Mouse (Mus musculus) erythroblast, embryonic 14.5 days (primary cell): ENCODE results near the gene Alg9. TPM values are rescaled to one million over a fixed set of nuclear protein-coding genes. Genes with fewer than 3 reads are reported as not detected.

Experiments used
- H3K27me3 ChIP-seq: 2 replicates; pipeline ENCODE4 v1.6.1; 2012; ENCODE audit warnings: inconsistent platforms; ENCODE audit not compliant: control insufficient read depth
- H3K36me3 ChIP-seq: 2 replicates; pipeline ENCODE4 v1.6.1; 2012; ENCODE audit warnings: mild to moderate bottlenecking, inconsistent platforms; ENCODE audit not compliant: control insufficient read depth
- H3K4me1 ChIP-seq: 2 replicates; pipeline ENCODE4 v1.6.1; 2012; ENCODE audit warnings: inconsistent platforms; ENCODE audit not compliant: control insufficient read depth
- H3K4me3 ChIP-seq: replicated peaks from 2 replicates; pipeline ENCODE3; 2012; ENCODE audit warnings: moderate library complexity, mild to moderate bottlenecking, inconsistent platforms
- H3K9me3 ChIP-seq: 2 replicates; pipeline ENCODE4 v1.6.1; 2012; ENCODE audit warnings: low read length, inconsistent platforms, mixed read lengths; ENCODE audit not compliant: control insufficient read depth
- GATA1 ChIP-seq: IDR thresholded peaks from 2 replicates; pipeline ENCODE4 v1.6.1; 2012; ENCODE audit warnings: low read length, inconsistent platforms, mixed read lengths
- TAL1 ChIP-seq: IDR thresholded peaks from 3 replicates; pipeline ENCODE4 v1.6.1; 2012; ENCODE audit warnings: low read length, inconsistent platforms, mixed read lengths
- polyA plus RNA-seq: library from polyadenylated mRNA; stranded (reverse); fragments of >175 nt; gene quantifications from 2 replicates; pipeline ENCODE4 v1.2.3, GENCODE M21; 2012

Alg9 gene
- polyA plus RNA-seq, 1 experiment, result 0.31 TPM

GRCm38 (mm10) chr9:50863824-50864223, 89.0 kb downstream of the Alg9 start:
- no peaks in the 10 kb centered on the region for H3K9me3 ChIP-seq
- peaks cover 100% of the 10 kb centered on the region for H3K36me3 ChIP-seq
- TF ChIP-seq GATA1, result no peak
- peaks cover 30% of the 10 kb centered on the region for H3K4me1 ChIP-seq
- H3K27me3 ChIP-seq, result no peaks in the 10 kb centered on the region
- no peak overlapping the region for H3K4me3 ChIP-seq

- Histone ChIP-seq H3K9me3 (no peaks in the 10 kb centered on the region), H3K4me3 (no peak overlapping the region), H3K36me3 (peaks cover 98% of the 10 kb centered on the region), H3K4me1 (peaks cover 21% of the 10 kb centered on the region), H3K27me3 (no peaks in the 10 kb centered on the region)
- no peak for TF ChIP-seq GATA1
- no peak for TF ChIP-seq TAL1
Measured at GRCm38 (mm10) chr9:50864877-50865276, 90.1 kb downstream of the Alg9 start.

GRCm38 (mm10) chr9:50865803-50866202, 91.0 kb downstream of the Alg9 start:
- no peaks in the 10 kb centered on the region for H3K9me3 ChIP-seq
- peaks cover 98% of the 10 kb centered on the region for H3K36me3 ChIP-seq
- TF ChIP-seq GATA1, result no peak
- TF ChIP-seq TAL1, result no peak
- peaks cover 12% of the 10 kb centered on the region for H3K4me1 ChIP-seq
- no peak overlapping the region for H3K4me3 ChIP-seq
- no peaks in the 10 kb centered on the region for H3K27me3 ChIP-seq

DNA sequence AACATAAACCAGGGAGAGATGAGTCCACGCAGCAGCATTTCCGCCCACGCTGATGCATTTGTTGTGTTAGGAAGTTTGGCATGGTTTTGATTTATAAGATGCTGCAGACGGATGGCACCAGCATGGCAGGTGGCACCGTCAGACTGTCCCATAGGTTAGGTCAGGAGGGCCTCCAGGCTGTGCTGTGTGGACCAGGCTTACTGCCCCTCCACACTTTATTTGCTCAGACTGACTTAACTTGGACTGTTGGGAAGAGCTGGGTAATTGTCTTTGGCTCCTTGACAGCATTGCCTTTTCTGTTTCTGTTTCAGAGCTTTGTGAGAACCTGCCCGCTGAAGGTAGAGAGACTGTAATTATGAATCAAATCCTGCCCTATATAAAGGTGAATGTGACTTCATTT, 92.2 kb downstream of the Alg9 start:
- Histone ChIP-seq H3K4me1 (peaks cover 6% of the 10 kb centered on the region), H3K27me3 (no peaks in the 10 kb centered on the region), H3K9me3 (no peaks in the 10 kb centered on the region), H3K36me3 (peaks cover 93% of the 10 kb centered on the region), H3K4me3 (no peak overlapping the region)
- TF ChIP-seq TAL1 (no peak), GATA1 (no peak)

- Histone ChIP-seq H3K9me3 (no peaks in the 10 kb centered on the region), H3K36me3 (peaks cover 93% of the 10 kb centered on the region), H3K4me1 (peaks cover 6% of the 10 kb centered on the region), H3K27me3 (no peaks in the 10 kb centered on the region), H3K4me3 (no peak overlapping the region)
- TF ChIP-seq TAL1 (no peak), GATA1 (no peak)
Measured at GRCm38 (mm10) chr9:50868182-50868581, 93.4 kb downstream of the Alg9 start.

DNA sequence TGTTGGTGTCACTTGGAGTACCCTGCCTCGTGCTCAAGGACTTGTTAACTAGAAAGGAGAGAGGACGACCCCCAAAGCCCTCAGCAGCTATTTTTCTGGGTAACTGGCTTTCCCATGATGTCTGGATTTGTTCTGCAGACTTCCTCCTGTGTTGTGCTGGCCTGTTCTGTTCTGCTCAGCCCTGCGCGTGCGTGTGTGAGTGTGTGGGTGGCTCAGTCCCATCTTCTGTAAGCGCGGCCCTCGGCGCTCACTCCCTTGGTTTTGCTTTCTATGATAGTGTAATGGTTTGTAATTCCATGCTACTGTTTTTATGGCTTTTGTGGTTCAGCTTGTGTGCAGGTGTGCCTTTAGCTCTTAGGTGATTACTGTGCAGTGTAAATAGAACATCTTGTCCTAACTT, 98.4 kb downstream of the Alg9 start:
- peaks cover 93% of the 10 kb centered on the region for H3K36me3 ChIP-seq
- no peaks in the 10 kb centered on the region for H3K27me3 ChIP-seq

DNA sequence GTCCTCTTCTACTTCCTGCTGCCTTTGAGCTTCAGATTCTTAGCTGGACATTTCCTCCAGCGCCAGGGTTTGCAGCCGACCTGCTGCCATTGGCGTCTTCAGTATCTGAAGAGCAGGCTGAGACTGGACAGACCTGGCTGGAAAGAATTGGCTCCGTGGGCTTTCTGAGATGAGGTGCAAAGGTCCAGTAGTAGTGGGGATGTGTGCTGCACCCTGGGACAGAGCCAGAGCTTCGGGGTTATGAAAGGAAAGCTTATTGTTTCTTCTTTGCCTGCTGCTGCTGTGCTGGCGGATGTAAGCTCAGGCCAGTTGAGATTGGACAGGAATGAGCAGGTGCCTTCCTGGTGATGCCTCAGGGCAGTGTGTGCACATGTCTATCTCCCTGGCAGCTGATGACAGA, 99.2 kb downstream of the Alg9 start:
- peaks cover 1% of the 10 kb centered on the region for H3K4me1 ChIP-seq
- TF ChIP-seq TAL1 (no peak), GATA1 (no peak)
- H3K36me3 ChIP-seq, result peaks cover 93% of the 10 kb centered on the region
- no peak overlapping the region for H3K4me3 ChIP-seq
- H3K27me3 ChIP-seq, result no peaks in the 10 kb centered on the region
- H3K9me3 ChIP-seq, result no peaks in the 10 kb centered on the region

More for the DNA sequence above, 98.4 kb downstream of the Alg9 start:
- Histone ChIP-seq H3K4me1 (peaks cover 1% of the 10 kb centered on the region), H3K9me3 (no peaks in the 10 kb centered on the region), H3K4me3 (no peak overlapping the region)
- no peak for TF ChIP-seq GATA1
- no peak for TF ChIP-seq TAL1

DNA sequence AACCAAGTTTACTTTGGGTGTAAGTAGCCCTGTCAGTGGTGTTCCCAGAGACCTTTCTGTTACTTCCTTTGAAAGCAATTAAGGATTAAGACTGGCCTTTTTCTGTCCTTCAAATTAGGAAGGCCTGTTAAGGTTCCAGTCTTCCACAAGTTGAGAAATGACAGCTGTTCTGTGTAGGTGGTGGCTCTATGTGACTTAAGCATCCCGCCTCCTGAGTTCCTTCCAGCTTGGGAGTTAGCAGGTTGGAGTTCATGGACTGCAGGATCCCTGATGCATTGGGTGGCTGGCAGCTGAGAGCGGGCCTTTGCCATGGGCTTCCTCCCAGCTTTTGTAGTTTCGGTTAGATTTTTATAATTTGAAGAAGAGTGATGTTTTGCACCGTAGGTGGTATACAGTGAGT, 100.7 kb downstream of the Alg9 start:
- TF ChIP-seq GATA1 (no peak), TAL1 (no peak)

DNA sequence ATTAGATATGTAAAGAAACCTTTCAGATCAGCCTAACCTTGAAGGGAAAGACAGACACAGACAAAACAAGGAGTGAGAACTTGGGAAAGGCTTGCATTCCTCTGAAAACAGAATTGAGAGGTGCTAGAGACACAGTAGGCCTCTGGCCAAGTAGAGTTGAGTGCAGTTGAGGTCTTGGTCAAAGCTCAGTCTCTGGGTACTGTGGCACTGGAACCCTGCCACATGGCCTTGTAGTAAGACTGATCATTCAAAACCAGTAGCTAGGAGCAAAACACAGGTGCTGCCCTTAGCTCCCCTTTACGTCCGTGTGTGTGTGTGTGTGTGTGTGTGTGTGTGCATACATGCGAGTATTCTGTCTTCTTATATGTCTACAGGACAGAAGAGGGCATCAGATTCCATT, 101.5 kb downstream of the Alg9 start:
- H3K4me1 ChIP-seq, result peaks cover 1% of the 10 kb centered on the region
- TF ChIP-seq GATA1, result no peak
- TF ChIP-seq TAL1, result no peak
- no peaks in the 10 kb centered on the region for H3K9me3 ChIP-seq
- H3K36me3 ChIP-seq, result peaks cover 95% of the 10 kb centered on the region
- H3K27me3 ChIP-seq, result no peaks in the 10 kb centered on the region
- no peak overlapping the region for H3K4me3 ChIP-seq

More for the DNA sequence above, 100.7 kb downstream of the Alg9 start:
- no peaks in the 10 kb centered on the region for H3K27me3 ChIP-seq
- H3K4me3 ChIP-seq, result no peak overlapping the region
- no peaks in the 10 kb centered on the region for H3K9me3 ChIP-seq
- H3K36me3 ChIP-seq, result peaks cover 95% of the 10 kb centered on the region
- H3K4me1 ChIP-seq, result peaks cover 1% of the 10 kb centered on the region

DNA sequence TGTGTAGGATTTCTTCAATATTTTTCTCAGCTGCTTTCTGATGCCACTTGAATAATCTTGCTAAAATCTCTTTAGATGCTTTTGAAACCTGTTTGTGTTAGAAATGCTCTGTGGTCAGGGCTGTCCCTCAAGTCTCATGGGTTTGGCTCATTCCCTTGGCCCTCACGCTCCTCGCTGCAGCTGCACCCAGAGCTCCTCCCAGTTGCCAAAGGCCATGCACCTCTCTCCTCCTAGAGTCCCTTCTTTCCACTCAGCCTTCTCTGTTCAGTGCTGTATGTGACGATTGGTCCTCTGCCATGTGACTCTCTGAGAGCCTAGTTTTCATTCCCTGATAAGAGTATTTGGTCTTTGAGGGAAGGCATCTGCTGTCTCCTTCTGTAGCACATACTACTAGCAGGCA, 102.6 kb downstream of the Alg9 start:
- no peaks in the 10 kb centered on the region for H3K27me3 ChIP-seq
- TF ChIP-seq TAL1, result no peak
- TF ChIP-seq GATA1, result no peak
- H3K36me3 ChIP-seq, result peaks cover 100% of the 10 kb centered on the region
- H3K4me3 ChIP-seq, result no peak overlapping the region
- peaks cover 1% of the 10 kb centered on the region for H3K4me1 ChIP-seq
- no peaks in the 10 kb centered on the region for H3K9me3 ChIP-seq
